Mouse (Mus musculus): ENCODE measurements around the gene Caln1. TPM values are rescaled to one million over a fixed set of nuclear protein-coding genes. Genes with fewer than 3 reads are reported as not detected.

Caln1 gene
- polyA plus RNA-seq, 1 experiment = not detected

GRCm38 (mm10) chr5:130812556-130812955 is 443.3 kb downstream of the Caln1 start:
- Histone ChIP-seq H3K4me3 (ENCODE audit: insufficient read depth, low read depth, low read length) (no peak overlapping the region), H3K4me1 (ENCODE audit: control insufficient read depth, insufficient read depth, low read length) (no peaks in the 10 kb centered on the region), H3K27ac (ENCODE audit: insufficient read depth, low read depth, low read length) (no peak overlapping the region)
- no peak for TF ChIP-seq CTCF (IDR thresholded peaks at IDR 0.05; ENCODE audit: insufficient read depth, low read depth, low read length)
- no peak for TF ChIP-seq POLR2A (IDR thresholded peaks at IDR 0.05; ENCODE audit: insufficient read depth, low read depth, low read length)
- 63% methylated on average over 8 of the region's 8 CpGs for WGBS

GRCm38 (mm10) chr5:130813089-130813488 is 443.8 kb downstream of the Caln1 start:
- Histone ChIP-seq H3K27ac (ENCODE audit: insufficient read depth, low read depth, low read length) (no peak overlapping the region), H3K4me3 (ENCODE audit: insufficient read depth, low read depth, low read length) (no peak overlapping the region), H3K4me1 (ENCODE audit: control insufficient read depth, insufficient read depth, low read length) (no peaks in the 10 kb centered on the region)
- TF ChIP-seq CTCF (IDR thresholded peaks at IDR 0.05; ENCODE audit: insufficient read depth, low read depth, low read length) (no peak), POLR2A (IDR thresholded peaks at IDR 0.05; ENCODE audit: insufficient read depth, low read depth, low read length) (no peak)
- 91% methylated on average over 9 of the region's 9 CpGs for WGBS

GRCm38 (mm10) chr5:130815352-130815751 is 446.1 kb downstream of the Caln1 start:
- TF ChIP-seq CTCF (IDR thresholded peaks at IDR 0.05; ENCODE audit: insufficient read depth, low read depth, low read length) = no peak
- no peak for TF ChIP-seq POLR2A (IDR thresholded peaks at IDR 0.05; ENCODE audit: insufficient read depth, low read depth, low read length)
- H3K27ac ChIP-seq (ENCODE audit: insufficient read depth, low read depth, low read length) = no peak overlapping the region
- H3K4me1 ChIP-seq (ENCODE audit: control insufficient read depth, insufficient read depth, low read length) = no peaks in the 10 kb centered on the region
- H3K4me3 ChIP-seq (ENCODE audit: insufficient read depth, low read depth, low read length) = no peak overlapping the region
- WGBS = 89% methylated on average over 5 of the region's 5 CpGs

DNA sequence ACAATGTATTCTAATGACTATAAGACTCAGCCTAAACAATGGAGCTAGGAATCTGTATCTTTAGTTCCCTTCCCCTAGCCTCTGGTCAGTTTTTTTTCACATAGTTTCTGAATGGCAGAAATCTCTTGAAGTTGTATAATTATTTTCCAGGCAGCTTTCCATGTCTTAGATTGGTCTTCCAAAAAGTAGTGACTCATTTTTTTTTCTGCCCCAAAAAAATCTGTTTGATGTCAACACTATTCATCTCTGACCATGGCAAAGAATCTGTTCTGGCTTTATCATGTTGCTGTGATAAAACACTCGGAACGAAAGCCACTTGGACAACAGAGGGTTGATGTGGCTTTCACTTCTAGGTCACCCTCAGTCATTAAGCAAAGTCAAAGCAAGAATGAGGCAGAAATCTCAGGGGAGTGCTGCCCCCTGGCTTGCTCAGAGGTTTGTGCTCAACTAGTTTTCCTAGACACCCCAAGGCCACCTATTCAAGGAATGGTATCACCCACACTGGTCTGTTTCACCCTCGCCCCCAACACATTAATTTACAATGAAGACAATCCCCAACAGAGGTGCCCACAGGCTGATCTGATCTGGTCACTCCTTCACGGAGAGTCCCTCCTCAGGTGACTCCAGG is 450.9 kb downstream of the Caln1 start:
- Histone ChIP-seq H3K27ac (ENCODE audit: insufficient read depth, low read depth, low read length) (no peak overlapping the region), H3K4me1 (ENCODE audit: control insufficient read depth, insufficient read depth, low read length) (no peaks in the 10 kb centered on the region), H3K4me3 (ENCODE audit: insufficient read depth, low read depth, low read length) (no peak overlapping the region)
- 79% methylated on average over 4 of the region's 4 CpGs for WGBS
- no peak for TF ChIP-seq POLR2A (IDR thresholded peaks at IDR 0.05; ENCODE audit: insufficient read depth, low read depth, low read length)
- no peak for TF ChIP-seq CTCF (IDR thresholded peaks at IDR 0.05; ENCODE audit: insufficient read depth, low read depth, low read length)

- Histone ChIP-seq H3K4me1 (ENCODE audit: control insufficient read depth, insufficient read depth, low read length) (no peaks in the 10 kb centered on the region), H3K4me3 (ENCODE audit: insufficient read depth, low read depth, low read length) (no peak overlapping the region), H3K27ac (ENCODE audit: insufficient read depth, low read depth, low read length) (no peak overlapping the region)
- TF ChIP-seq CTCF (IDR thresholded peaks at IDR 0.05; ENCODE audit: insufficient read depth, low read depth, low read length) (no peak), POLR2A (IDR thresholded peaks at IDR 0.05; ENCODE audit: insufficient read depth, low read depth, low read length) (no peak)
- 95% methylated on average over 5 of the region's 5 CpGs for WGBS
Observed at GRCm38 (mm10) chr5:130820661-130821060, 451.4 kb downstream of the Caln1 start.

DNA sequence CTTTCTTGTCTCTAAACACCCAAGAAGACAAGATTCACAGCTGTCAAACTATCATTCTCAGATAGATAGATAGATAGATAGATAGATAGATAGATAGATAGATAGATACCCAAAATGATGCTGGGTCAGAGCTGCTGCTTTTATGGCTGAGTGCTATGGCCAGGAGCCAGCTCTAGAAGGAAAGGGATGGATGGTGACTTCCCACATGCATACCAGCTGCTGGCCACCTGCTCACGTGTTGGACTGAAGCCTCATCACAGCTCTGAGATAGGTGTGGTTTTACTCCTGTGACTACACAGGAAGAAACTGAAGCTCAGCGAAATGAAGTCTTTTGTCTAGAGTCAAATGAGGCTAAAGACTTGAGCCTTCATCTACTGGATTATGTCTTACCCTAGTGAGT is 456.5 kb downstream of the Caln1 start:
- 87% methylated on average over 2 of the region's 2 CpGs for WGBS
- Histone ChIP-seq H3K4me3 (ENCODE audit: insufficient read depth, low read depth, low read length) (no peak overlapping the region), H3K4me1 (ENCODE audit: control insufficient read depth, insufficient read depth, low read length) (no peaks in the 10 kb centered on the region), H3K27ac (ENCODE audit: insufficient read depth, low read depth, low read length) (no peak overlapping the region)
- TF ChIP-seq POLR2A (IDR thresholded peaks at IDR 0.05; ENCODE audit: insufficient read depth, low read depth, low read length) (no peak), CTCF (IDR thresholded peaks at IDR 0.05; ENCODE audit: insufficient read depth, low read depth, low read length) (no peak)

GRCm38 (mm10) chr5:130848562-130848961 is 479.3 kb downstream of the Caln1 start:
- no peak for TF ChIP-seq CTCF (IDR thresholded peaks at IDR 0.05; ENCODE audit: insufficient read depth, low read depth, low read length)
- no peak overlapping the region for H3K4me3 ChIP-seq (ENCODE audit: insufficient read depth, low read depth, low read length)
- no peak overlapping the region for H3K27ac ChIP-seq (ENCODE audit: insufficient read depth, low read depth, low read length)
- WGBS = 96% methylated on average over 6 of the region's 6 CpGs
- H3K4me1 ChIP-seq (ENCODE audit: control insufficient read depth, insufficient read depth, low read length) = no peaks in the 10 kb centered on the region

GRCm38 (mm10) chr5:130849610-130850009 is 480.4 kb downstream of the Caln1 start:
- TF ChIP-seq POLR2A (IDR thresholded peaks at IDR 0.05; ENCODE audit: insufficient read depth, low read depth, low read length) = no peak
- TF ChIP-seq CTCF (IDR thresholded peaks at IDR 0.05; ENCODE audit: insufficient read depth, low read depth, low read length) = no peak
- WGBS = 81% methylated on average over 4 of the region's 4 CpGs

GRCm38 (mm10) chr5:130852182-130852581 is 482.9 kb downstream of the Caln1 start:
- H3K4me3 ChIP-seq (ENCODE audit: insufficient read depth, low read depth, low read length) = no peak overlapping the region
- 20% methylated on average over 11 of the region's 11 CpGs for WGBS
- H3K27ac ChIP-seq (ENCODE audit: insufficient read depth, low read depth, low read length) = no peak overlapping the region
- peaks cover 4% of the 10 kb centered on the region; the same call in 1 of the 2 replicates for H3K4me1 ChIP-seq (ENCODE audit: control insufficient read depth, insufficient read depth, low read length)
- TF ChIP-seq POLR2A (IDR thresholded peaks at IDR 0.05; ENCODE audit: insufficient read depth, low read depth, low read length) (no peak), CTCF (IDR thresholded peaks at IDR 0.05; ENCODE audit: insufficient read depth, low read depth, low read length) (no peak)

More at GRCm38 (mm10) chr5:130849610-130850009, 480.4 kb downstream of the Caln1 start:
- H3K4me1 ChIP-seq (ENCODE audit: control insufficient read depth, insufficient read depth, low read length) = peaks cover 4% of the 10 kb centered on the region; the same call in 1 of the 2 replicates
- no peak overlapping the region for H3K4me3 ChIP-seq (ENCODE audit: insufficient read depth, low read depth, low read length)
- no peak overlapping the region for H3K27ac ChIP-seq (ENCODE audit: insufficient read depth, low read depth, low read length)

Data from olfactory bulb, adult 2 months (tissue).